ENCODE assay signal across 8 mouse cellular contexts in genomic region chr8:126596721-126597120, GRCm38 (mm10). TPM values are rescaled to one million over a fixed set of nuclear protein-coding genes. Genes with fewer than 3 reads are reported as not detected.
A peak's percentile ranks its signal among the peaks of the same experiment; 100 is the strongest.
DNase-seq lines count a peak whose midpoint lies in the region; ATAC-seq and TF ChIP-seq lines count a peak whose summit lies in the region.

No protein-coding gene starts in this region.

- peak overlapping the region; percentile 81 for H3K4me2 ChIP-seq in embryonic facial prominence, embryonic 12.5 days (replicated peaks)
- peak overlapping the region; percentile 93 for H3K4me2 ChIP-seq in hindbrain, embryonic 16.5 days (ENCODE audit: low read length)
- 0 out of 2 replicates have a peak overlapping the region, but pooled peaks have one; percentile 91 for H3K4me2 ChIP-seq in midbrain, embryonic 15.5 days

- H3K27ac ChIP-seq in kidney, adult 2 months (ENCODE audit: insufficient read depth, low read depth, low read length): peak overlapping the region; percentile 80
- H3K27ac ChIP-seq in embryonic facial prominence, embryonic 12.5 days: peak overlapping the region; percentile 100
- peak overlapping the region; percentile 100 for H3K27ac ChIP-seq in hindbrain, embryonic 16.5 days (ENCODE audit: low read depth, low read length)
- H3K27ac ChIP-seq in midbrain, embryonic 15.5 days: peak overlapping the region; percentile 99

- no peak for ATAC-seq in embryonic facial prominence, embryonic 12.5 days (ENCODE audit: insufficient number of reproducible peaks, insufficient read depth, low FRiP score, low TSS enrichment)
- ATAC-seq in hindbrain, embryonic 16.5 days: no peak
- ATAC-seq in midbrain, embryonic 15.5 days (replicated peaks): no peak

- H3K9me3 ChIP-seq in embryonic facial prominence, embryonic 12.5 days: no peaks in the 10 kb centered on the region
- H3K9me3 ChIP-seq in hindbrain, embryonic 16.5 days (ENCODE audit: control insufficient read depth, low read length): no peaks in the 10 kb centered on the region
- no peaks in the 10 kb centered on the region for H3K9me3 ChIP-seq in midbrain, embryonic 15.5 days

- no peak for DNase-seq in kidney, adult 2 months
- DNase-seq in kidney, postnatal 25 days: no peak
- DNase-seq in urinary bladder, adult 18-20 months (ENCODE audit: low spot score in 2 of 2): no peak
- no peak for DNase-seq in retina, postnatal 1 day
- no peak for DNase-seq in urinary bladder, adult 2 months (ENCODE audit: low spot score)

- TF ChIP-seq CTCF in kidney, adult 2 months (conservative IDR thresholded peaks at IDR 0.05; ENCODE audit: insufficient read depth, insufficient read length, low read depth, low read length): no peak

- WGBS in kidney, adult 2 months: 87% methylated on average over 5 of the region's 5 CpGs
- 75% methylated on average over 5 of the region's 5 CpGs for WGBS in embryonic facial prominence, embryonic 12.5 days
- 84% methylated on average over 5 of the region's 5 CpGs for WGBS in hindbrain, embryonic 16.5 days
- WGBS in midbrain, embryonic 15.5 days: 73% methylated on average over 5 of the region's 5 CpGs

- peaks cover 22% of the 10 kb centered on the region for H3K4me1 ChIP-seq in kidney, adult 2 months (ENCODE audit: control insufficient read depth, insufficient read depth, low read length)
- H3K4me1 ChIP-seq in embryonic facial prominence, embryonic 12.5 days: peaks cover 46% of the 10 kb centered on the region
- H3K4me1 ChIP-seq in hindbrain, embryonic 16.5 days (ENCODE audit: control insufficient read depth, insufficient read depth, low read depth, low read length): peaks cover 36% of the 10 kb centered on the region
- peaks cover 50% of the 10 kb centered on the region for H3K4me1 ChIP-seq in midbrain, embryonic 15.5 days

- TF ChIP-seq POLR2A in kidney, adult 2 months (IDR thresholded peaks at IDR 0.05; ENCODE audit: low read depth, low read length): no peak

- no peaks in the 10 kb centered on the region for H3K27me3 ChIP-seq in kidney, adult 2 months (replicated peaks; ENCODE audit: control insufficient read depth, insufficient read depth, low read length)
- no peaks in the 10 kb centered on the region for H3K27me3 ChIP-seq in embryonic facial prominence, embryonic 12.5 days
- no peaks in the 10 kb centered on the region for H3K27me3 ChIP-seq in hindbrain, embryonic 16.5 days (replicated peaks; ENCODE audit: control insufficient read depth, insufficient read depth, low read length)
- no peaks in the 10 kb centered on the region for H3K27me3 ChIP-seq in midbrain, embryonic 15.5 days (replicated peaks)

- no peak overlapping the region for H3K4me3 ChIP-seq in kidney, adult 2 months (ENCODE audit: insufficient read depth, low read depth, low read length)
- no peak overlapping the region for H3K4me3 ChIP-seq in embryonic facial prominence, embryonic 12.5 days
- H3K4me3 ChIP-seq in hindbrain, embryonic 16.5 days (ENCODE audit: low read length): no peak overlapping the region
- H3K4me3 ChIP-seq in midbrain, embryonic 15.5 days: 0 out of 2 replicates have a peak overlapping the region, but pooled peaks have one; percentile 2

- H3K9ac ChIP-seq in embryonic facial prominence, embryonic 12.5 days: peak overlapping the region; percentile 12; the same call in 1 of the 2 replicates
- peak overlapping the region; percentile 96 for H3K9ac ChIP-seq in hindbrain, embryonic 16.5 days (ENCODE audit: low read depth, low read length)
- 0 out of 2 replicates have a peak overlapping the region, but pooled peaks have one; percentile 31 for H3K9ac ChIP-seq in midbrain, embryonic 15.5 days

- peaks cover 7% of the 10 kb centered on the region; the same call in 1 of the 2 replicates for H3K36me3 ChIP-seq in kidney, adult 2 months (ENCODE audit: control insufficient read depth, insufficient read depth, low read length)
- H3K36me3 ChIP-seq in embryonic facial prominence, embryonic 12.5 days: no peaks in the 10 kb centered on the region
- no peaks in the 10 kb centered on the region for H3K36me3 ChIP-seq in hindbrain, embryonic 16.5 days (ENCODE audit: control insufficient read depth, insufficient read depth, low read length)
- no peaks in the 10 kb centered on the region for H3K36me3 ChIP-seq in midbrain, embryonic 15.5 days (replicated peaks)

RNA-seq across cellular contexts. Expression of gene Irf2bp2, which starts 2.9 kb away (rescaled TPM):
- polyA plus RNA-seq in kidney, adult 2 months (2012; rRNA removed): 40.6 and 46.6 TPM in 2 replicates
- polyA plus RNA-seq in embryonic facial prominence, embryonic 12.5 days (2016; fragmentation: Nextera tagmentation; extraction: Ambion mirVana): 11.5 and 12.0 TPM in 2 replicates
- 8.0 and 8.2 TPM in 2 replicates for polyA plus RNA-seq in hindbrain, embryonic 16.5 days (2015; fragmentation: Nextera tagmentation; extraction: Ambion mirVana)
- 9.7 and 10.0 TPM in 2 replicates for polyA plus RNA-seq in midbrain, embryonic 15.5 days (2015; fragmentation: Nextera tagmentation; extraction: Ambion mirVana)
- 33.4 and 35.5 TPM in 2 replicates for polyA plus RNA-seq in urinary bladder, adult 2 months (2012; rRNA removed)

Comparison
In these comparisons a context has a peak if more than half of its experiments do, and no peak if none do; other contexts are left out.
1. H3K9ac ChIP-seq: peak in every context shown above with its lines; median percentile 96 in hindbrain, embryonic 16.5 days; 31 in midbrain, embryonic 15.5 days; 12 in embryonic facial prominence, embryonic 12.5 days.